Mouse (Mus musculus) erythroblast, embryonic 14.5 days (primary cell): ENCODE measurements around the gene Slc34a1. TPM values are rescaled to one million over a fixed set of nuclear protein-coding genes. Genes with fewer than 3 reads are reported as not detected.
A peak's percentile ranks its signal among the peaks of the same experiment; 100 is the strongest.
"Not testable (repeated sequence)": the region's sequence is repeated elsewhere in the genome, so short reads cannot be mapped to it uniquely, and the experiment has no call there.

Source experiments
- H3K27me3 ChIP-seq: 2 replicates; pipeline ENCODE4 v1.6.1; 2012; ENCODE audit warnings: inconsistent platforms; ENCODE audit not compliant: control insufficient read depth
- H3K36me3 ChIP-seq: 2 replicates; pipeline ENCODE4 v1.6.1; 2012; ENCODE audit warnings: mild to moderate bottlenecking, inconsistent platforms; ENCODE audit not compliant: control insufficient read depth
- H3K4me1 ChIP-seq: 2 replicates; pipeline ENCODE4 v1.6.1; 2012; ENCODE audit warnings: inconsistent platforms; ENCODE audit not compliant: control insufficient read depth
- H3K4me3 ChIP-seq: replicated peaks from 2 replicates; pipeline ENCODE3; 2012; ENCODE audit warnings: moderate library complexity, mild to moderate bottlenecking, inconsistent platforms
- H3K9me3 ChIP-seq: 2 replicates; pipeline ENCODE4 v1.6.1; 2012; ENCODE audit warnings: low read length, inconsistent platforms, mixed read lengths; ENCODE audit not compliant: control insufficient read depth
- GATA1 ChIP-seq: IDR thresholded peaks from 2 replicates; pipeline ENCODE4 v1.6.1; 2012; ENCODE audit warnings: low read length, inconsistent platforms, mixed read lengths
- TAL1 ChIP-seq: IDR thresholded peaks from 3 replicates; pipeline ENCODE4 v1.6.1; 2012; ENCODE audit warnings: low read length, inconsistent platforms, mixed read lengths
- polyA plus RNA-seq: library from polyadenylated mRNA; stranded (reverse); fragments of >175 nt; gene quantifications from 2 replicates; pipeline ENCODE4 v1.2.3, GENCODE M21; 2012

Gene Slc34a1
- polyA plus RNA-seq, 1 experiment, result not detected

- Histone ChIP-seq H3K9me3 (peaks cover 5% of the 10 kb centered on the region; the same call in 1 of the 2 replicates), H3K4me3 (no peak overlapping the region), H3K27me3 (peaks cover 2% of the 10 kb centered on the region; the same call in 1 of the 2 replicates), H3K4me1 (peaks cover 3% of the 10 kb centered on the region), H3K36me3 (no peaks in the 10 kb centered on the region)
- TF ChIP-seq TAL1 (no peak), GATA1 (no peak)
These were observed 32.6 kb downstream of the Slc34a1 start for GRCm38 (mm10) chr13:55430566-55430965.

- TF ChIP-seq TAL1 (no peak), GATA1 (no peak)
- Histone ChIP-seq H3K36me3 (no peaks in the 10 kb centered on the region), H3K4me3 (no peak overlapping the region), H3K9me3 (peaks cover 5% of the 10 kb centered on the region; the same call in 1 of the 2 replicates), H3K27me3 (peaks cover 2% of the 10 kb centered on the region; the same call in 1 of the 2 replicates), H3K4me1 (peaks cover 3% of the 10 kb centered on the region)
These were observed 34.1 kb downstream of the Slc34a1 start for GRCm38 (mm10) chr13:55431889-55432685.

GRCm38 (mm10) chr13:55437111-55437629 is 39.2 kb downstream of the Slc34a1 start:
- H3K4me3 ChIP-seq, H3K36me3 ChIP-seq, H3K4me1 ChIP-seq, H3K27me3 ChIP-seq: not testable (repeated sequence)
- H3K9me3 ChIP-seq, result peaks cover 11% of the 10 kb centered on the region

GRCm38 (mm10) chr13:55443799-55444285 is 45.9 kb downstream of the Slc34a1 start:
- H3K4me3 ChIP-seq, result peak overlapping the region; percentile 97
- no peaks in the 10 kb centered on the region for H3K9me3 ChIP-seq
- peaks cover 23% of the 10 kb centered on the region for H3K36me3 ChIP-seq
- no peak for TF ChIP-seq TAL1
- no peak for TF ChIP-seq GATA1
- peaks cover 47% of the 10 kb centered on the region for H3K4me1 ChIP-seq
- peaks cover 8% of the 10 kb centered on the region for H3K27me3 ChIP-seq

- Histone ChIP-seq H3K27me3 (peaks cover 5% of the 10 kb centered on the region), H3K9me3 (no peaks in the 10 kb centered on the region), H3K36me3 (peaks cover 28% of the 10 kb centered on the region), H3K4me1 (peaks cover 53% of the 10 kb centered on the region), H3K4me3 (peak overlapping the region; percentile 97)
- TF ChIP-seq GATA1 (no peak), TAL1 (no peak)
These were observed 46.4 kb downstream of the Slc34a1 start for GRCm38 (mm10) chr13:55444286-55444936.

- H3K36me3 ChIP-seq, result peaks cover 34% of the 10 kb centered on the region
- peak within 1 kb of the TSS; percentile 97 for H3K4me3 ChIP-seq
- peaks cover 58% of the 10 kb centered on the region for H3K4me1 ChIP-seq
- H3K27me3 ChIP-seq, result peaks cover 5% of the 10 kb centered on the region
- TF ChIP-seq GATA1 (no peak), TAL1 (no peak)
- no peaks in the 10 kb centered on the region for H3K9me3 ChIP-seq
These were observed 46.9 kb downstream of the Slc34a1 start, which contains the start of gene Grk6 for GRCm38 (mm10) chr13:55444937-55445315. Gene Grk6 (plus strand): TSS chr13:55445072.

- H3K4me1 ChIP-seq, result peaks cover 62% of the 10 kb centered on the region
These were observed 47.5 kb downstream of the Slc34a1 start for GRCm38 (mm10) chr13:55445361-55446091.

GRCm38 (mm10) chr13:55446483-55447105 is 48.6 kb downstream of the Slc34a1 start:
- H3K4me1 ChIP-seq, result peaks cover 62% of the 10 kb centered on the region
- peaks cover 50% of the 10 kb centered on the region for H3K36me3 ChIP-seq
- peak; percentile 50; the same call in 2 of the 3 replicates for TF ChIP-seq TAL1
- TF ChIP-seq GATA1, result peak; percentile 98
- H3K9me3 ChIP-seq, result no peaks in the 10 kb centered on the region
- peak overlapping the region; percentile 97 for H3K4me3 ChIP-seq
- H3K27me3 ChIP-seq, result peaks cover 5% of the 10 kb centered on the region

More at GRCm38 (mm10) chr13:55445361-55446091, 47.5 kb downstream of the Slc34a1 start:
- H3K27me3 ChIP-seq, result peaks cover 5% of the 10 kb centered on the region
- TF ChIP-seq GATA1, result no peak
- no peak for TF ChIP-seq TAL1
- H3K36me3 ChIP-seq, result peaks cover 40% of the 10 kb centered on the region
- H3K4me3 ChIP-seq, result peak overlapping the region; percentile 97
- no peaks in the 10 kb centered on the region for H3K9me3 ChIP-seq
